8 mouse cellular contexts compared by ENCODE assay signal in genomic region chr7:105738948-105739347, GRCm38 (mm10). TPM values are rescaled to one million over a fixed set of nuclear protein-coding genes. Genes with fewer than 3 reads are reported as not detected.
DNase-seq lines count a peak whose midpoint lies in the region; ATAC-seq and TF ChIP-seq lines count a peak whose summit lies in the region.

No protein-coding gene starts in this region.

- H3K4me3 ChIP-seq in lung, postnatal 0 days (ENCODE audit: low read depth, low read length), result peak overlapping the region; percentile 88
- peak overlapping the region; percentile 93 for H3K4me3 ChIP-seq in stomach, embryonic 16.5 days (replicated peaks; ENCODE audit: low read length)

- 5% methylated on average over 3 of the region's 3 CpGs for WGBS in lung, postnatal 0 days
- WGBS in stomach, embryonic 16.5 days, result 25% methylated on average over 3 of the region's 3 CpGs

- peak overlapping the region; percentile 97 for H3K27ac ChIP-seq in lung, postnatal 0 days (ENCODE audit: low read length)
- peak overlapping the region; percentile 97 for H3K27ac ChIP-seq in stomach, embryonic 16.5 days (ENCODE audit: low read length)

- H3K9me3 ChIP-seq in lung, postnatal 0 days (ENCODE audit: low read length), result no peaks in the 10 kb centered on the region
- no peaks in the 10 kb centered on the region for H3K9me3 ChIP-seq in stomach, embryonic 16.5 days (replicated peaks; ENCODE audit: control insufficient read depth, low read length)

- H3K4me1 ChIP-seq in lung, postnatal 0 days (ENCODE audit: insufficient read depth, low read depth, low read length), result peaks cover 10% of the 10 kb centered on the region; the same call in 1 of the 2 replicates
- peaks cover 31% of the 10 kb centered on the region for H3K4me1 ChIP-seq in stomach, embryonic 16.5 days (ENCODE audit: control insufficient read depth, insufficient read depth, low read length)

- peak overlapping the region; percentile 87 for H3K4me2 ChIP-seq in lung, postnatal 0 days (replicated peaks; ENCODE audit: low read depth, low read length)
- peak overlapping the region; percentile 69 for H3K4me2 ChIP-seq in stomach, embryonic 16.5 days (ENCODE audit: low read depth, low read length)

- peak; percentile 44 for DNase-seq in ES-CJ7 (ENCODE audit: low read depth, low spot score)
- peak; percentile 66 to 80 for DNase-seq in adrenal gland, postnatal 36 days
- DNase-seq in heart, adult 9 months (ENCODE audit: low spot score in 2 of 2), result peak; percentile 88 to 93
- DNase-seq in kidney, adult 9 months, result peak; percentile 74
- peak; percentile 97 for DNase-seq in lung, postnatal 0 days (ENCODE audit: low spot score)
- DNase-seq in spleen, postnatal 14 days (ENCODE audit: low spot score in 2 of 2), result no peak
- no peak for DNase-seq in cerebellum, postnatal 14 days

- no peak; the same call in 1 of the 2 replicates for TF ChIP-seq CTCF in lung, postnatal 0 days (IDR thresholded peaks at IDR 0.05)

- H3K9ac ChIP-seq in lung, postnatal 0 days (replicated peaks; ENCODE audit: low read depth), result peak overlapping the region; percentile 48
- peak overlapping the region; percentile 59 for H3K9ac ChIP-seq in stomach, embryonic 16.5 days (ENCODE audit: low read length)

- H3K27me3 ChIP-seq in lung, postnatal 0 days (replicated peaks; ENCODE audit: insufficient read depth, low read length), result no peaks in the 10 kb centered on the region
- no peaks in the 10 kb centered on the region for H3K27me3 ChIP-seq in stomach, embryonic 16.5 days (ENCODE audit: control insufficient read depth, insufficient read depth, low read length)

- peaks cover 34% of the 10 kb centered on the region for H3K36me3 ChIP-seq in lung, postnatal 0 days (ENCODE audit: insufficient read depth, low read length)
- H3K36me3 ChIP-seq in stomach, embryonic 16.5 days (ENCODE audit: control insufficient read depth, insufficient read depth, low read length), result peaks cover 19% of the 10 kb centered on the region

- peak; percentile 51 for TF ChIP-seq EP300 in lung, postnatal 0 days (IDR thresholded peaks at IDR 0.05)

- ATAC-seq in lung, postnatal 0 days, result peak; percentile 72
- peak; percentile 73 for ATAC-seq in stomach, embryonic 16.5 days (ENCODE audit: insufficient read depth, low FRiP score)

RNA-seq across cellular contexts. Expression of gene Rrp8, which starts 1.8 kb away (rescaled TPM):
- 10 to 100 TPM; 17.9 to 22.5 TPM for total RNA-seq in adrenal gland, postnatal 36 days (2021)
- polyA plus RNA-seq in lung, postnatal 0 days (2015; fragmentation: Nextera tagmentation; extraction: Ambion mirVana), result 19.0 and 19.3 TPM in 2 replicates
- 33.4 and 35.7 TPM in 2 replicates for polyA plus RNA-seq in stomach, embryonic 16.5 days (2015; fragmentation: Nextera tagmentation; extraction: Ambion mirVana)

RNA-seq across cellular contexts. Expression of gene Ilk, which starts 2.6 kb away (rescaled TPM):
- 100 to 1,000 TPM; 145 to 159 TPM for total RNA-seq in adrenal gland, postnatal 36 days (2021)
- polyA plus RNA-seq in lung, postnatal 0 days (2015; fragmentation: Nextera tagmentation; extraction: Ambion mirVana), result 378 and 390 TPM in 2 replicates
- 417 and 433 TPM in 2 replicates for polyA plus RNA-seq in stomach, embryonic 16.5 days (2015; fragmentation: Nextera tagmentation; extraction: Ambion mirVana)

RNA-seq across cellular contexts. Expression of gene Taf10, which starts 5.2 kb away (rescaled TPM):
- 100 to 1,000 TPM; 209 to 217 TPM for total RNA-seq in adrenal gland, postnatal 36 days (2021)
- polyA plus RNA-seq in lung, postnatal 0 days (2015; fragmentation: Nextera tagmentation; extraction: Ambion mirVana), result 111 and 121 TPM in 2 replicates
- polyA plus RNA-seq in stomach, embryonic 16.5 days (2015; fragmentation: Nextera tagmentation; extraction: Ambion mirVana), result 72.5 and 73.2 TPM in 2 replicates

RNA-seq across cellular contexts. Expression of gene Tpp1, which starts 13.1 kb away (rescaled TPM):
- 100 to 1,000 TPM in 1 of 2 experiments, 10 to 100 TPM in 1; 99.2 to 113 TPM for total RNA-seq in adrenal gland, postnatal 36 days (2021)
- polyA plus RNA-seq in lung, postnatal 0 days (2015; fragmentation: Nextera tagmentation; extraction: Ambion mirVana), result 107 and 110 TPM in 2 replicates
- polyA plus RNA-seq in stomach, embryonic 16.5 days (2015; fragmentation: Nextera tagmentation; extraction: Ambion mirVana), result 77.3 and 82.8 TPM in 2 replicates

RNA-seq across cellular contexts. Expression of gene Dchs1, which starts 48.5 kb away (rescaled TPM):
- 1 to 10 TPM; 7.5 to 8.0 TPM for total RNA-seq in adrenal gland, postnatal 36 days (2021)
- 3.0 and 3.4 TPM in 2 replicates for polyA plus RNA-seq in lung, postnatal 0 days (2015; fragmentation: Nextera tagmentation; extraction: Ambion mirVana)
- 7.4 and 7.7 TPM in 2 replicates for polyA plus RNA-seq in stomach, embryonic 16.5 days (2015; fragmentation: Nextera tagmentation; extraction: Ambion mirVana)

Comparison
In these comparisons a context has a peak if more than half of its experiments do, and no peak if none do; other contexts are left out.
1. DNase-seq: peak in ES-CJ7 (single experiment), adrenal gland, postnatal 36 days (2 of 2), heart, adult 9 months (2 of 2), kidney, adult 9 months (single experiment) and lung, postnatal 0 days (single experiment); none in spleen, postnatal 14 days (0 of 2) and cerebellum, postnatal 14 days (0 of 2).